Mouse (Mus musculus) embryo, embryonic 11.5 days (tissue): ENCODE measurements around the gene Ncor2.

Experiments
- DNase-seq: peaks from one replicate; pipeline ENCODE4 v3.0.0-alpha.2; 2012; ENCODE audit warnings: low read depth, low spot score

Gene Ncor2

GRCm38 (mm10) chr5:124969790-124970189 lies 209.2 kb downstream of the Ncor2 start:
- DNase-seq: no peak
